20 mouse cellular contexts compared by ENCODE assay signal in the genomic region with DNA sequence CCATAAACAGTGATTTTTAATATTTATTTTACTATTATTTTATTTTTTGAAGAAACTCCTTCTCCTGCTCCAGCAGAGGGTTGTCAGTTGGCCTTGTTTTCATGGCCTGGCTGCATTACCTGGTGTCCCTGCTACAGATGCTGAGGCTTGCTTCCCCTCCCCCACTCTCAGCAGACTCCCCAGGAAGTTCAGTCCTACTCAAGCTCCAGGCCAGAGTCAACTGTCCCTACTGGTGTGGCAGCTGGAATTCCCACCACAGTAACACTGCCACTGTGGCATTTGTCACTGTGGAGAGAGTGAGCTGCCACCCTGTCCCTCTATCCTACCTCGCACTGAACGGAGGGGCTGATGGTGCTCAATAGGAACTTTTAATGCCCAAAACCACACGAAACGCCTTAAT.
DNase-seq lines count a peak whose midpoint lies in the region; ATAC-seq lines count a peak whose summit lies in the region.
"Had no signal": no experiment of that assay in that cellular context is flagged by ENCODE, and none has a peak within 500 bp of the region (broad histone marks: within the 10 kb centered on the region; RNA-seq: fewer than 3 reads in every experiment).

No protein-coding gene starts in this region.

- H3K4me2 ChIP-seq in kidney, embryonic 16.5 days (replicated peaks; ENCODE audit: low read depth, low read length), result no peak overlapping the region
- H3K4me2 ChIP-seq in heart, embryonic 14.5 days (ENCODE audit: low read length), result no peak overlapping the region
- H3K4me2 ChIP-seq: embryonic facial prominence, embryonic 15.5 days; hindbrain, embryonic 12.5 days; limb, embryonic 15.5 days; midbrain, embryonic 11.5 days; neural tube, embryonic 13.5 days had no signal

- H3K27me3 ChIP-seq in kidney, embryonic 16.5 days (ENCODE audit: insufficient read depth, low read length), result no peaks in the 10 kb centered on the region
- no peaks in the 10 kb centered on the region for H3K27me3 ChIP-seq in heart, embryonic 14.5 days (ENCODE audit: control insufficient read depth, insufficient read depth, low read length)
- H3K27me3 ChIP-seq: embryonic facial prominence, embryonic 15.5 days; hindbrain, embryonic 12.5 days; limb, embryonic 15.5 days; neural tube, embryonic 13.5 days had no signal

- DNase-seq in embryo, embryonic 11 days, result peak; percentile 21
- DNase-seq in embryo, embryonic 10.5 days (ENCODE audit: low spot score), result no peak
- no peak for DNase-seq in kidney, adult 8-10 months
- DNase-seq in lung, postnatal 14 days, result peak; percentile 4
- DNase-seq in c-Kit-positive CD71-positive TER-119-positive erythroid progenitor cells, embryonic 14.5 days (ENCODE audit: low spot score), result no peak
- no peak for DNase-seq in cerebellum, postnatal 4 days (ENCODE audit: low spot score in 2 of 2)
- DNase-seq: cerebellum, adult 9-10 months; right cerebral cortex, postnatal 25 days; thymus, postnatal 25 days had no signal

- H3K36me3 ChIP-seq in kidney, embryonic 16.5 days (ENCODE audit: insufficient read depth, low read length), result no peaks in the 10 kb centered on the region
- no peaks in the 10 kb centered on the region for H3K36me3 ChIP-seq in heart, embryonic 14.5 days (ENCODE audit: control insufficient read depth, insufficient read depth, low read length)
- H3K36me3 ChIP-seq: embryonic facial prominence, embryonic 15.5 days; forebrain, embryonic 10.5 days; G1E; hindbrain, embryonic 12.5 days; limb, embryonic 15.5 days; neural tube, embryonic 13.5 days had no signal

- no peak overlapping the region for H3K27ac ChIP-seq in kidney, embryonic 16.5 days (ENCODE audit: low read length)
- H3K27ac ChIP-seq in heart, embryonic 14.5 days (replicated peaks in 1 of 2; ENCODE audit: control insufficient read depth in 1 of 2, insufficient read depth in 1 of 2, low read depth in 2 of 2, low read length in 2 of 2), result peak overlapping the region; percentile 24 to 84
- H3K27ac ChIP-seq: embryonic facial prominence, embryonic 15.5 days; forebrain, embryonic 10.5 days; hindbrain, embryonic 12.5 days; limb, embryonic 15.5 days; neural tube, embryonic 13.5 days had no signal

- H3K9ac ChIP-seq in kidney, embryonic 16.5 days (replicated peaks; ENCODE audit: low read length), result no peak overlapping the region
- H3K9ac ChIP-seq in heart, embryonic 14.5 days (ENCODE audit: low read length), result peak overlapping the region; percentile 38; the same call in 1 of the 2 replicates
- H3K9ac ChIP-seq: embryonic facial prominence, embryonic 15.5 days; hindbrain, embryonic 12.5 days; limb, embryonic 15.5 days; neural tube, embryonic 13.5 days had no signal

- H3K4me1 ChIP-seq in kidney, embryonic 16.5 days (ENCODE audit: insufficient read depth, low read length), result peaks cover 10% of the 10 kb centered on the region
- H3K4me1 ChIP-seq in heart, embryonic 14.5 days (ENCODE audit: control insufficient read depth in 2 of 2, insufficient read depth in 2 of 2, low read length in 2 of 2), result peaks cover 15 to 37% of the 10 kb centered on the region in 2 experiments
- H3K4me1 ChIP-seq: limb, embryonic 15.5 days; neural tube, embryonic 13.5 days had no signal

- no peak overlapping the region for H3K4me3 ChIP-seq in kidney, embryonic 16.5 days (ENCODE audit: low read length)
- H3K4me3 ChIP-seq in heart, embryonic 14.5 days (ENCODE audit: control insufficient read depth in 1 of 2, insufficient read depth in 1 of 2, low read depth in 1 of 2, low read length in 2 of 2), result no peak overlapping the region
- H3K4me3 ChIP-seq: embryonic facial prominence, embryonic 15.5 days; forebrain, embryonic 10.5 days; hindbrain, embryonic 12.5 days; limb, embryonic 15.5 days; neural tube, embryonic 13.5 days had no signal

- no peaks in the 10 kb centered on the region for H3K9me3 ChIP-seq in kidney, embryonic 16.5 days (ENCODE audit: low read length)
- H3K9me3 ChIP-seq in heart, embryonic 14.5 days (ENCODE audit: control insufficient read depth, low read length), result no peaks in the 10 kb centered on the region
- H3K9me3 ChIP-seq: embryonic facial prominence, embryonic 15.5 days; forebrain, embryonic 10.5 days; hindbrain, embryonic 12.5 days; limb, embryonic 15.5 days; neural tube, embryonic 13.5 days had no signal

- 49% methylated on average over 4 of the region's 4 CpGs for WGBS in kidney, embryonic 16.5 days
- WGBS in heart, embryonic 14.5 days, result 38% methylated on average over 4 of the region's 4 CpGs

- peak; percentile 57; the same call in 1 of the 2 replicates for ATAC-seq in kidney, embryonic 16.5 days (ENCODE audit: low FRiP score, low TSS enrichment)
- ATAC-seq in heart, embryonic 14.5 days (ENCODE audit: insufficient number of reproducible peaks, insufficient read depth, low FRiP score, low read depth), result no peak
- ATAC-seq: CD4-positive, CD25-positive, alpha-beta regulatory T cell, adult 4 months; inflammation-experienced regulatory T-cells, adult 6 months had no signal

Comparison
In these comparisons a context has a peak if more than half of its experiments do, and no peak if none do; other contexts are left out.
1. DNase-seq: peak in embryo, embryonic 11 days (single experiment) and lung, postnatal 14 days (single experiment); none in embryo, embryonic 10.5 days (single experiment), kidney, adult 8-10 months (0 of 2), c-Kit-positive CD71-positive TER-119-positive erythroid progenitor cells, embryonic 14.5 days (single experiment) and cerebellum, postnatal 4 days (0 of 2).